Mouse (Mus musculus) B cell, adult 67 days (primary cell): ENCODE data around the gene E2f3. TPM values are rescaled to one million over a fixed set of nuclear protein-coding genes. Genes with fewer than 3 reads are reported as not detected.

ENCODE experiments used
- total RNA-seq, 2 experiments: library from RNA; stranded (reverse); gene quantifications; 4 replicates each; pipeline ENCODE4 v1.2.4; 2023

Gene E2f3
- total RNA-seq = 1 to 10 TPM; 5.5 to 7.0 TPM

DNA sequence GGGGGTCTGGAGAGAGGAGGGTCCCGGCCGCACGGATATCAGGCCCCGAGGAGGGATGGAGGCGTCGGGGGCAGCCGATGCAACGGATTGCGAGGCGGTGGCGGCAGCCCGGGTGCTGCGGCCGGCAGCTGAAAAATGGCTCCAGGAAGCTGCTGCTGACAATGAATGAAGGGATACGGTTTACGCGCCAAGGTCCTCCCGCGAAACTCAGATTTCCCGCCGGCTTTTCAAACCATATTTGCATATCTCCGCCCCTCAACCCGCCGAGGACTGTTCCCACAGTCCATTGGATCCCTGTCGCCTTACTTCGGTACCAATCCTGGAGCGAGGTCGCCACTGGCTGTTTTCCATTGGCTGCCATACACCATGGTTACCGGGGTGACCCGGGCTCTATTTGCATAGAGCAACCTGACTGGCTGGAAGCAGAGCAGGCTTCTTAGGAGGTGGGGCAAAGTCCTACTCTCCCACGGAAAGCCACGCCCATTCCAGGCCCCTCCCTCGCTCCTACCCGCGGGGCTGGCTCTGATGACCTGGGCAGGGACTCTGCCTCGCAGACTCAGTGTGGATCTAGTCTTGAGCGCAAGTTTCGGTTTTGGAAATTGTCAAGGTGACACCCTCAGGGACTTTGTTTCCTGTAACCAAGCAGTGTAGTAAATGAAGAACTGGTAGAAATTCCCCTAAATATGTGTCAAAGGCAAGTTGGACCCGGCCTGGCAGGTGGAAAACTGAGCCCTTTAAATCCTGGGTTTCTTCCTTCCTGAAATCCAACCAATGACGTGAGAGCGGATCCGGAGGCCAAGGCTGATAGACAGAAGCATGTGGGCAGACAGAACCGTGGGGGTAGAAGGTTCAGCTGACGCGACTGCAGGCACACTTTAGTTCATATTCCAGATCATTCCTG, at the start of gene E2f3:
Gene E2f3 (minus strand): TSS at position 209 of the 901 bp plus-strand sequence.

Other genes starting within 250 kb of the E2f3 start
- 10 to 100 TPM; 64.2 to 70.1 TPM for gene Cdkal1, start 130.4 kb downstream of the E2f3 start, total RNA-seq
- gene Mboat1, start 150.4 kb upstream of the E2f3 start, total RNA-seq = not detected